Mouse (Mus musculus): Measurements from ENCODE around the gene Gab1. TPM values are rescaled to one million over a fixed set of nuclear protein-coding genes. Genes with fewer than 3 reads are reported as not detected.
A peak's percentile ranks its signal among the peaks of the same experiment; 100 is the strongest.

The Gab1 gene
- total RNA-seq, 2 experiments from 2014 or later: 1.4 to 3.7 TPM

- no peak for ATAC-seq (ENCODE audit: poor library complexity, severe bottlenecking)
These were observed 6.4 kb downstream of the Gab1 start for GRCm38 (mm10) chr8:80873723-80874427.

- no peak for ATAC-seq (ENCODE audit: poor library complexity, severe bottlenecking)
These were observed 7.6 kb downstream of the Gab1 start for GRCm38 (mm10) chr8:80872688-80873087.

- ATAC-seq (ENCODE audit: poor library complexity, severe bottlenecking): no peak
These were observed 8.9 kb downstream of the Gab1 start for GRCm38 (mm10) chr8:80871400-80871799.

DNA sequence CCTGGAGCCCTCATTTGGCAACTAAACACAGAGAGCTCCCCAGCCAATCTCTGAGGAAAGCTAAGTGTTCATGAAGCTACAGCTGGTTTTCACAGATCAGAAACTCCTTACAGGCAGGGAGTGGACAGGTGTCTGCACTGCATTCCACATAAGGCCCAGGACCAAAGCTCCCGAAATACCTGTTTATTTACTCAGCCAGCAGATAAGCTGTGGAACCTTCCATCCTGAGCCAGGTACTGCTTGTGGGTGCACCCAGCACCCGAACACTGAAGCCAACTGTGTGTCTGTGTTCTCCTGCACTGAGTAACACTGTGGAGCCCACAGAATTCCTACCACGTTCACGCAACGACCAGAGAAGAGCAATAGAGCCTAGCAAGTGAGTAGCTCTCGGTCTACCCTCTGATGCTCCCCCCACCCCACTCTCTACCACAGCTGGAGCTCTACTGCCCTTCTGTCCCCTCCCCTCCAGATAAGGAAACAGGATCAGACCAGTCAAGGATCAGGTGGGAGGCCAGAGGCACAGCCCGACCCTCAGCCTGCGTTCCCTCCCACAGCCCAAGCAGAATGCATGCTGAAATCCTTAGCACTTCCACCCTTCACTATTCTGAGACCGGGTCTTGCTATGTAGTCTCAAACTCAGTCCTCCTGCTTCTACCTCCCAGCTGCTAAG, 9.6 kb downstream of the Gab1 start:
- no peak for ATAC-seq (ENCODE audit: poor library complexity, severe bottlenecking)

GRCm38 (mm10) chr8:80869881-80870328, 10.4 kb downstream of the Gab1 start:
- ATAC-seq (ENCODE audit: poor library complexity, severe bottlenecking): no peak

- peak; percentile 40; the same call in 1 of the 2 replicates for ATAC-seq (ENCODE audit: poor library complexity, severe bottlenecking)
These were observed 11.5 kb downstream of the Gab1 start for GRCm38 (mm10) chr8:80868801-80869323.

DNA sequence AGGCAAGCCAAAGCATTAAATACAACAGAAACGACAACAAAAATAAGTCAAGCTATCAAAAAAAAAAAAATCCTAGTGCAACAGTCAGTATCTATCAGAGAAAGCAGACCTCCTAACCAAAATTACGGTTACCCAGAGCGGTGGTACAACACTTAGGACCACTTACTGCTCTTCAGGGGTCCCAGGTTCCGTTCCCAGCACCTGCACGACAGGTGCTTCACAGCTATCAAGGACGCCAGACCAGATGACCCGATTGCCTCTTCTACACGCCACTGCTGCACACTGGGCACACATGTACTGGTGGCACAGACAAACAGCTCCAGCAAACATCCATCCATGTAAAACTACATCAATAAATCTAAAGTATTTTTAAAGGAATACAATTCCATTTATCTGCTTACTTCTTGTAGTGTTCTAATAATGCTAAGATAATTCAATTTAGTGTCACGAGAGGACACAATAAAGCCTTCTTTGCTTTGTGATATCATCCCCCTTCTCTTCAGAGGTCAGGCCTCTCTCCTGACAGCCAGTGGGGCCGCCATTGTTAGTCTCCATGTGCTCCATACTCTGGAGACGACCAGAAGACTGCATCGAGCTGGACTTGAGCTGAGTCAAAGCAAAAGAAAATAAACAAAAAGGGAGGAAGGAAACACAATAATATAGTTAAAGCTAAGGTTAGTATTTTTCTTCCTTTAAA, 12.2 kb downstream of the Gab1 start:
- ATAC-seq (ENCODE audit: poor library complexity, severe bottlenecking): no peak

GRCm38 (mm10) chr8:80867598-80867997, 12.7 kb downstream of the Gab1 start:
- ATAC-seq (ENCODE audit: poor library complexity, severe bottlenecking): no peak

GRCm38 (mm10) chr8:80865181-80865784, 15.0 kb downstream of the Gab1 start:
- no peak for ATAC-seq (ENCODE audit: poor library complexity, severe bottlenecking)

GRCm38 (mm10) chr8:80863393-80863792, 16.9 kb downstream of the Gab1 start:
- ATAC-seq (ENCODE audit: poor library complexity, severe bottlenecking): no peak

GRCm38 (mm10) chr8:80859180-80859775, 21.0 kb downstream of the Gab1 start:
- ATAC-seq (ENCODE audit: poor library complexity, severe bottlenecking): no peak

DNA sequence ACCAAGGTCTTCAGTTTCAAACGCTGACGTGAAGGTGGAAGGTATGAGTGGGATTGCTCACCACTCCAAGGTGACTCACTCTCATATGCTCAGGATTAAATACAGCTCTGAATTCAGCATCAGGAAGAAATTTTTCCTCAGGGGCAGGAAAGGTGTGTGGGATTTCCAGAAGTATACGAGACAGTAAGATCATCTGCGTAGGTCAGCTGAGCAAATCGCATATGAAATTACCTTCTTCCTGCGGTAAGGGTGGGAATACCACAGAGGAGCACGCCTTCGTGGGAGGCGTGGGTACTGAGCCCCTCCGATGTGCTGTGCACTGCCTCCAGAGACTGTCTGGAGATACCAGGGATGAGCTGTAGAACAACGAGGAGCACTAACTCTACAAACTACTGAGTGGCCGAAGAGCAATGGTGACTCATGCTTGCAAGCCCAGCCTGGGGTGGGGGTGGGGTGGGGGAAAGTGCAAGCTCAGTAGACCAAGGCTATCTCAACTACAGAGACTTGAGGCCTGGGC, 22.4 kb downstream of the Gab1 start:
- no peak for ATAC-seq (ENCODE audit: poor library complexity, severe bottlenecking)

GRCm38 (mm10) chr8:80857128-80857527, 23.2 kb downstream of the Gab1 start:
- ATAC-seq (ENCODE audit: poor library complexity, severe bottlenecking): no peak

DNA sequence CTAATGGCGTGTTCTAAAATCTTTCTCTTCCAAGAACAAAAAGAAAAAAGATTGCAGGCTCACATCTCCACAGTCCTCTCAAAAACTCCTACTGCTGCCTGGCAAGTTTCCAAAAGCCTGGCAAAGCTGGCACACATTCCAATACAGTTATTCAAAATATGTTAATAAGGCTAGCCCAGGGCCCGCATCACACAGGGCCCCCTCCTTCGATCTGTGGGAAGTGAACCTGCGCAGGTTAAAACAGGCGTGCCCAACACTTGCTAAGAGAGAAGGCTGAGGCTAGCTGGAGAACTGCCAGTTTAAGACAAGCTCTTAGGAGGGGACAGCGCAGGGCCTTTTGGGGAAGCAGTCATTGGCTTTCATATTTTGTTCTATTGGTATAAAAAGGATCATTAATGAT, 23.7 kb downstream of the Gab1 start:
- no peak for ATAC-seq (ENCODE audit: poor library complexity, severe bottlenecking)

DNA sequence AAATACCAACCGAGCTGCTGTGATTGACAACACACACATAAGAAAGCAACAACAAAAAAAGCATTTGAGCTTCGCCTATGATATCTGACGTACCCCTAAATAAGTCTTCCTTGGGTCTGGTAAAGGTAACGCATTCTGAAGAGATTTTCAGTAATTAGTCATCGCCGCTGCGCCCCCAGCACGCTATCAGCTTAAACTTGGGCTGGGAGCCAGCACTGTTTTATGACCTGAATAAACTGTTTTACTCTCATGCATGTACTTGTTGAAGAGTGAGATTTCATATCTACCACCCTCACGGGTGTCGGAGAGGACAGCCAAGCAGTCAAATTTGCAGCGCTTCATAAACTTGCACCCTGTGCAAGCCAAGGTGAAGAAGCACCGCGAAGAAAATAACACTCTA, 26.7 kb downstream of the Gab1 start:
- ATAC-seq (ENCODE audit: poor library complexity, severe bottlenecking): no peak

DNA sequence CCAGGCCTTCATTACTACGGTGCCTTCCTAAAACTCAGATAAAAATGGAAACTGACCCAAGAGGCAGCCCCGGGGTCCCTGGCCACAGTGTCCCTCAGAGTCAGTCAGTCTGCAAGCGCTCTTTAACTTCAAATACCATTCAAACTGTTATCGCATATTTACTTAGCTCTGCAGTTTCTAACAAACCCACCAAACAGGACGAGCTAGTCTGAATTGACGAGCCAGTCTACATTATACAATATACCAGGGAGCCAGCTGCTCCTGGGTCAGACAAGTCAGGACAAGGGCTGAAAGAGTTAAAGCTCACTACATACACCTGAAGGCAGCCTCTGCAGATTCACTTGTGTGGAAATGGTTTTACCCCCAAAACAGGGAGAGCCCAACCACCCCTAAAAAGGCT, 27.1 kb downstream of the Gab1 start:
- no peak for ATAC-seq (ENCODE audit: poor library complexity, severe bottlenecking)

- no peak for ATAC-seq (ENCODE audit: poor library complexity, severe bottlenecking)
These were observed 27.7 kb downstream of the Gab1 start for GRCm38 (mm10) chr8:80852412-80853165.

DNA sequence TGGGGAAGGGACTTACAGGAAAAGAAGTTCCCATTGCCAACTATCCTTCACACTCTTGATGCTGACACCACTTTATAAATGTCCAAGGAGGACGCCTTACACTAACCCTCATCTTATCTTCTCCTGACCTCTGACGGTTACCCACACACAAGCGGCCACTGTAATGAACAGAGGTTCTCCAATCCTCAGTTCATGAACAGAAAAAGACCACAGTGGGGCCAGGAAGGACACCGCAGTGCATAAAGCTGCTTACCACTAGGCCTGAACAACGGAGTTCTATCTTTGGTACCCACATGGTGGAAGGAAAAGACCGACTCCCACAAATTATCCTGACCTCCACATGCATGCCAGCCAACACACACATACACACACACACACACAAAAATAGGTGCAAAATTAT, 28.7 kb downstream of the Gab1 start:
- no peak for ATAC-seq (ENCODE audit: poor library complexity, severe bottlenecking)

- no peak for ATAC-seq (ENCODE audit: poor library complexity, severe bottlenecking)
These were observed 30.3 kb downstream of the Gab1 start for GRCm38 (mm10) chr8:80850013-80850412.

DNA sequence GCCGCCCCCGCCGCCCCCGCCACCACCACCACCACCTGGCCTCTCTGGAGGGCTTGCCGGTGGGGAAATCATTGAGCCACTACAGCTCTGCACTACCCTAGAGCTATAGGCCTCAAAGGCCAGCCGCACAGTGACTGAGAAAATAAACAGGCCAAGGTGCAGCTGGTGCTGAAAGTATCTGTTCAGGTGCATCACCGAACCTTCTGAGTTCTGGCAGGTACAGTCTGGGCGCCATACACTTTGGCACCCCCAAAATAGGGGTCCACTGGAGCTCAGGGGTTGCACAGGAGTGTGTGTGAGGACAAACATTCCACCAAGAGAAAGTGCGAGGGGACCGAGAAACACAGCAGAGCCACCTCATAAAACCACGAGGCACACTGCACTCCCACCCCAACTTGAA, 31.7 kb downstream of the Gab1 start:
- ATAC-seq (ENCODE audit: poor library complexity, severe bottlenecking): no peak
